Mouse (Mus musculus) heart, adult 2 months (tissue): ENCODE data around the gene Rab12. TPM values are rescaled to one million over a fixed set of nuclear protein-coding genes. Genes with fewer than 3 reads are reported as not detected.
A peak's percentile ranks its signal among the peaks of the same experiment; 100 is the strongest.

ENCODE experiments used
- DNase-seq, 2 experiments: peaks; one replicate each; pipeline ENCODE4 v3.0.0; 2021
- H3K27ac ChIP-seq: fragments of 200-600 bp; 2 replicates; pipeline ENCODE4 v1.8.1; 2022
- H3K27me3 ChIP-seq: fragments of 200-500 bp; 2 replicates; pipeline ENCODE4 v1.6.1; 2012; ENCODE audit warnings: mild to moderate bottlenecking, low read length, inconsistent platforms, mixed read lengths; ENCODE audit not compliant: control insufficient read depth, insufficient read depth
- H3K36me3 ChIP-seq: fragments of 200-500 bp; 2 replicates; pipeline ENCODE4 v1.6.1; 2012; ENCODE audit warnings: low read length, inconsistent platforms; ENCODE audit not compliant: control insufficient read depth, insufficient read depth
- H3K4me1 ChIP-seq: fragments of 200-500 bp; 2 replicates; pipeline ENCODE4 v1.6.1; 2011; ENCODE audit warnings: low read length; ENCODE audit not compliant: control insufficient read depth, insufficient read depth
- H3K4me3 ChIP-seq: fragments of 200-600 bp; 2 replicates; pipeline ENCODE4 v1.8.1; 2022
- H3K79me2 ChIP-seq: fragments of 200-500 bp; replicated peaks from 2 replicates; pipeline ENCODE4 v1.6.1; 2012; ENCODE audit warnings: mild to moderate bottlenecking, inconsistent platforms, low read length, moderate library complexity, mixed read lengths; ENCODE audit not compliant: control insufficient read depth, insufficient read depth
- H3K9ac ChIP-seq: fragments of 200-500 bp; 2 replicates; pipeline ENCODE4 v1.6.1; 2012; ENCODE audit warnings: low read depth, mild to moderate bottlenecking, control low read depth, inconsistent platforms, low read length, mixed read lengths
- CTCF ChIP-seq: fragments of 200-600 bp; IDR thresholded peaks from 2 replicates; pipeline ENCODE4 v1.8.1; 2022; ENCODE audit warnings: antibody characterized with exemption, mild to moderate bottlenecking, moderate library complexity
- EP300 ChIP-seq: fragments of 200-500 bp; IDR thresholded peaks from 2 replicates; pipeline ENCODE4 v1.6.1; 2011; ENCODE audit warnings: low read depth, low read length, control low read depth; ENCODE audit not compliant: insufficient read depth
- POLR2A ChIP-seq: fragments of 200-500 bp; IDR thresholded peaks from 2 replicates; pipeline ENCODE4 v1.6.1; 2011; ENCODE audit warnings: mild to moderate bottlenecking, low read depth, low read length, control low read depth; ENCODE audit not compliant: insufficient read depth
- WGBS: fragments of 180-500 bp; shearing (Covaris S2); methylation state at CpG from one replicate; pipeline ENCODE4 v1.1.7; 2018; 5-methylcytosine and 5-hydroxymethylcytosine counted together
- intact Hi-C: fragments of 180-260 bp; cut with DNase I; formaldehyde crosslinking; loops from one replicate; pipeline ENCODE4 v1.15.1; 2025
- long read RNA-seq: library from polyadenylated mRNA; stranded (forward); transcript quantifications from one replicate; pipeline ENCODE4 v2.0.0, GENCODE M21; 2021
- polyA plus RNA-seq: library from polyadenylated mRNA; depleted of rRNA; stranded (reverse); fragments of >200 nt; gene quantifications from 2 replicates; pipeline ENCODE4 v1.2.3, GENCODE M21; 2012; rRNA removed
- total RNA-seq, 2 experiments: library from RNA; stranded (reverse); gene quantifications; 2 replicates each; pipeline ENCODE4 v1.2.3; 2021

Gene Rab12
- total RNA-seq: 100 to 1,000 TPM; 206 to 238 TPM
- 79.7 and 140 TPM in 2 replicates for polyA plus RNA-seq
- long read RNA-seq, transcript Rab12-205 (6 exons, 2,010 nt): major isoform, 257 of 266 reads
- long read RNA-seq, partial matches to known transcripts: 3 of 266 reads
- long read RNA-seq, other reads (novel, unspliced or antisense): 6 of 266 reads

- WGBS: 5% methylated on average over 71 of the region's 71 CpGs
- Histone ChIP-seq H3K79me2 (peaks cover 10% of the 10 kb centered on the region), H3K27ac (peak within 1 kb of the TSS; percentile 91), H3K4me1 (peaks cover 7% of the 10 kb centered on the region), H3K36me3 (peaks cover 13% of the 10 kb centered on the region), H3K27me3 (0 out of 2 replicates have a peak, but pooled peaks cover 3% of the 10 kb centered on the region), H3K4me3 (peak within 1 kb of the TSS; percentile 98), H3K9ac (peak within 1 kb of the TSS; percentile 96)
- peak; percentile 90 to 93 for DNase-seq
- TF ChIP-seq CTCF (peak; percentile 91), EP300 (0 out of 2 replicates have a peak, but pooled peaks have one; percentile 65), POLR2A (peak; percentile 52; the same call in 1 of the 2 replicates)
- intact Hi-C loops: no loop called here
These were observed at the start of gene Rab12 for GRCm38 (mm10) chr17:66519554-66520553. Gene Rab12 (minus strand): TSS chr17:66519729.

- TF ChIP-seq POLR2A (no peak), CTCF (no peak), EP300 (no peak)
- no peak for DNase-seq
- Histone ChIP-seq H3K9ac (no peak overlapping the region), H3K79me2 (no peaks in the 10 kb centered on the region), H3K27ac (no peak overlapping the region), H3K27me3 (no peaks in the 10 kb centered on the region), H3K36me3 (no peaks in the 10 kb centered on the region), H3K4me1 (no peaks in the 10 kb centered on the region), H3K4me3 (no peak overlapping the region)
- WGBS: 41% methylated on average over 7 of the region's 7 CpGs
- intact Hi-C loops: no loop called here
These were observed 44.7 kb upstream of the Rab12 start for GRCm38 (mm10) chr17:66564213-66564612.

- no peaks in the 10 kb centered on the region for H3K27me3 ChIP-seq
- H3K36me3 ChIP-seq: no peaks in the 10 kb centered on the region
- no peak overlapping the region for H3K27ac ChIP-seq
- no peak overlapping the region for H3K4me3 ChIP-seq
- H3K9ac ChIP-seq: no peak overlapping the region
- DNase-seq: no peak
- no peaks in the 10 kb centered on the region for H3K4me1 ChIP-seq
- no peak for TF ChIP-seq CTCF
- TF ChIP-seq EP300: no peak
- TF ChIP-seq POLR2A: no peak
- intact Hi-C loops: no loop called here
- H3K79me2 ChIP-seq: no peaks in the 10 kb centered on the region
- WGBS: 32% methylated on average over 1 of the region's 1 CpGs
These were observed 44.0 kb upstream of the Rab12 start for GRCm38 (mm10) chr17:66563551-66563950.

GRCm38 (mm10) chr17:66561380-66561779 is 41.9 kb upstream of the Rab12 start:
- intact Hi-C loops: no loop called here
- no peak for TF ChIP-seq CTCF
- no peak for TF ChIP-seq EP300
- TF ChIP-seq POLR2A: no peak
- Histone ChIP-seq H3K4me3 (no peak overlapping the region), H3K79me2 (no peaks in the 10 kb centered on the region), H3K27me3 (no peaks in the 10 kb centered on the region), H3K36me3 (no peaks in the 10 kb centered on the region), H3K27ac (peak overlapping the region; percentile 26; the same call in 1 of the 2 replicates), H3K4me1 (no peaks in the 10 kb centered on the region), H3K9ac (no peak overlapping the region)
- no peak for DNase-seq
- WGBS: 25% methylated on average over 2 of the region's 2 CpGs

- no peak overlapping the region for H3K4me3 ChIP-seq
These were observed 39.1 kb upstream of the Rab12 start for GRCm38 (mm10) chr17:66558404-66559317.

More at GRCm38 (mm10) chr17:66558404-66559317, 39.1 kb upstream of the Rab12 start:
- Histone ChIP-seq H3K27ac (no peak overlapping the region), H3K9ac (no peak overlapping the region), H3K79me2 (no peaks in the 10 kb centered on the region), H3K4me1 (no peaks in the 10 kb centered on the region), H3K27me3 (no peaks in the 10 kb centered on the region), H3K36me3 (no peaks in the 10 kb centered on the region)
- DNase-seq: no peak
- no peak for TF ChIP-seq EP300
- TF ChIP-seq CTCF: peak; percentile 53
- TF ChIP-seq POLR2A: no peak
- 88% methylated on average over 17 of the region's 17 CpGs for WGBS
- intact Hi-C loops: no loop called here
